Mouse (Mus musculus) granulocyte monocyte progenitor cell, adult 5-6 weeks (primary cell): ENCODE data around the gene Tigd4. TPM values are rescaled to one million over a fixed set of nuclear protein-coding genes. Genes with fewer than 3 reads are reported as not detected.
A peak's percentile ranks its signal among the peaks of the same experiment; 100 is the strongest.
"Not testable (repeated sequence)": the region's sequence is repeated elsewhere in the genome, so short reads cannot be mapped to it uniquely, and the experiment has no call there.

Experiments
- ATAC-seq: replicated peaks from 2 replicates; pipeline ENCODE4 v1.8.0; 2016; ENCODE audit warnings: mild to moderate bottlenecking, moderate TSS enrichment, inconsistent platforms; ENCODE audit not compliant: poor library complexity, severe bottlenecking
- total RNA-seq, 2 experiments: library from RNA; stranded (forward) in 1 of 2; stranded (reverse) in 1 of 2; fragments of 200-712, 200-1000 nt in 1 of 2; fragments of >200 nt in 1 of 2; fragmentation: Nextera tagmentation in 1 of 2; gene quantifications; 2 replicates each; pipeline ENCODE4 v1.2.3; 2014 to 2017

Gene Tigd4
- total RNA-seq (2014; fragmentation: Nextera tagmentation) (not detected in 2 replicates), total RNA-seq (2017) (not detected in 2 replicates)

DNA sequence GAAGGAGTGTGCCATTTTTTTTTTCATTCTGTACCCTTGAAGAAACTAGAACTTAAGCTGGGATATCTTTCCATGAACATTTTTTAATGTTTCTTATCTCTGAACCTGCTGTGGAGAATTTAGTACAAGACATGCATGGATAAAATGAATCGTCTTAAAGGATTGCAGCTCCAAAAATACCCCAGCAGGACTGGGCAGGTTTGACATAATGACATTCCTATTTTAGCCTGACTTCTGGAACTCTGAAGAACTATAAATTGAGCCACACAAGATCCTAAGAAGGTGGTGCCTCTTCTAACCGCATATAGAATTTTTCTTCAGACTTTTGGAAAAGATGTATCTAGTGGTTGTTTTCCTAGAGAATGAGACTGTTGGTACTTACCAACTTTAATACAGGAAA lies at the start of gene Tigd4:
Gene Tigd4, plus strand, starts transcription at position 301 of the 400 bp plus-strand sequence.
- no peak for ATAC-seq

DNA sequence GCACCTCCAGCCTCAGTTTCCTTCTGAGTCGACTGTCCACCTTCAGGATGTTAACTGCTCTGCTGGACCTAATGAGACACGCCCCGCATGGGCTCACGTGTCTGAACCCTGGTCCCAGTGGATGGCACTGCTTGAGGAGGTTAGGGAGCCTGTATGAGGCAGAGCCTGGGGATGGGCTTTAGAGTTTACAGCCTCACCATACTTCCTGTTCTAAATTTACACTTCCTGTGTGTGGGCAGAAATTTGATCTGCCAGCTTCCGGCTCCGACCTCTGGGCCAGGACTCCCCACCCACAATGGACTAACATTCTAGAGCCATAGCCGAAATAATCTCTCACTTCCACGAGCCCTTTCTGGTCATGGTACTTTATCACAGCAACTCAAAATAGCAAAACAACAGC lies 46.2 kb upstream of the Tigd4 start:
- ATAC-seq = peak; percentile 86

DNA sequence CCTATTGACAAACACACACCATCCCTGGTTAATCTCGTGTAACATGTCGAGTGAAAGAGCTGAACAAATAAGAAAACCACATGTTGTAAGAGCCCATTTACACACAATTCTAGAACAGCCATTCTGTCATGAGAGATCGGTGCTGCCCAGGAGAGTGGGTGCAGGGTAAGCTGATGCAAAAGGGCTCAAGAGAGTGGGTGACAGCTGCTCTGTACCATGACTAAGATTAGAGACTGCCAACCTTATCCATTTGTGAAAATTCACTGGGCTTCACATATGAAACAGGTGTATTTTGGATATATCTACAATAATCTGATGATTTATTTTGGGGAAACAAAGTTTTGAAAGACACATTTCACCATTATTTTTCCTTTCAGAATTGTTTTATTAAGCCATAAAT lies 37.6 kb upstream of the Tigd4 start:
- no peak for ATAC-seq

DNA sequence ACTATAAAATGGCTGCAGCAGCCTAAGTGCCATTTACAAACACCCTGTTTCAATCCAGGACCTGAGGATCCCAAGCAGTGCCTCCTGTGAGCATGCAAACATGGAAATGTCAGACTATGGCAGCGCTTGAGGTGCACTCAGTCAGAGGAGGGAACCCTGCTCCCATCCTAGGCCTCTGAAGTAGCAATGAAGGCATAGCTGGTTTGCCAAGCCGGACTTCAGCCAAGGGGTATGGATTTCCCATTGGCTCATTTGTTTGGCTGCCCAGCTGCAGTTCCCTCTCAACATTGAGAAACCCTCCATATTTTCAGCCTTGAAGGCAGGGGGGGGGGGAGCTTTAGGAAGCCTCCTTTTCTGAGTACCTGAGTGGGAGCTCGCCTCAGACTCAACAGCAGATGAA lies 35.1 kb upstream of the Tigd4 start:
- ATAC-seq = no peak

DNA sequence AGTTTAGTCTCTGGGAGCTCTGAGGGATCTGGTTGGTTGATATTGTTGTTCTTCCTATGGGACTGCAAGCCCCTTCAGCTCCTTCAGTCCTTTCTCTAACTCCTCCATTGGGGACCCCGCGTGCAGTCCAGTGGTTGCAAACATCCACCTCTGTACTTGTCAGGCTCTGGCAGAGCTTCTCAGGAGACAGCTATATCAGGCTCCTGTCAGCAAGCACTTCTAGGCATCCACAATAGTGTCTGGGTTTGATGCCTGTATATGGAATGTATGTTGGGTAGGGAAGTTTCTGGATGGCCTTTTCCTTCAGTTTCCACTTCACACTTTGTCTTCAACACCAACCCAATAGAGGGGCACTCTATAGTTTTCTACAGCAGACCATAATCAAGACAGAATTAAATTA lies 30.5 kb upstream of the Tigd4 start:
- ATAC-seq = not testable (repeated sequence)

GRCm38 (mm10) chr3:84563415-84563814 lies 30.0 kb upstream of the Tigd4 start:
- no peak for ATAC-seq

DNA sequence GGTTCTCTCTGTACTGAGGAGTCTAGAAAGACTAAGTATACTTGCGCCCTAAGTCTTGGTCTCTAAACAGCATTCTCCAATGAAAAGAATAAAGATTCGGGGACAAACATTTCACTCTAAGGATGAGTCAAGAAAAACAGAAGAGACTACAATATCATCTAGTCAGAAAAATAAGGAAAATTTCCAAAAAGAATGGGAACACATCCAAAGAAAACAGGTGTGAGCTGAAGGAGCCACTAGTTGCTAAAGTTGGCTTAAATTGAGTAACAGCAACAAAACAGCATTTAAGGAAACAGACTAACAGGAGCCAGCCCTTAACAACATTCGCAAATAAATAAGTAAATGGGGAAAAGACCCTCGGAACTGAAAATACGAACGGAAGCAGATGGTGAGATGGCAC lies 24.8 kb upstream of the Tigd4 start:
- no peak for ATAC-seq

DNA sequence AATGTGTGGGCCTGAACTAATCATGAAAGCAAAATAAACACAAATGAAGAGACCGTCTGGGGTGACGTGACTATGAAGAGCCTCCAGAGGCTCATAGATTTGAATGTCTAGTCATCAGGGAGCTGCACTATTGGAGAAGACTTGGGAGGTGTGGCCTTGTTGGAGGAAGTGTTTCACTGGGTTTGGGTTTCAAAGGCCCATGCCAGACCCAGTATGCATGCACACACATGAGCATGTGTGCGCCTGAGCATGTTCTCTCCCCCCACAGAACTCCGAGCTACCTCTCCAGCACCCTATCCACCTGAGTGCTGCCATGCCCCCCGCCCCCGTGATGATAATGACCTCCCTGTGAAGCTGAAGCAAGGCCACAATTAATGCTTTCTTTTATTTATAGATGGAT lies 23.8 kb upstream of the Tigd4 start:
- peak; percentile 59 for ATAC-seq

- peak; percentile 33 for ATAC-seq
Measured at GRCm38 (mm10) chr3:84570501-84570900, 22.9 kb upstream of the Tigd4 start.

- ATAC-seq = peak; percentile 15; the same call in 1 of the 2 replicates
Measured at GRCm38 (mm10) chr3:84580716-84581115, 12.7 kb upstream of the Tigd4 start.

- no peak for ATAC-seq
Measured at GRCm38 (mm10) chr3:84581696-84582022, 11.7 kb upstream of the Tigd4 start.

DNA sequence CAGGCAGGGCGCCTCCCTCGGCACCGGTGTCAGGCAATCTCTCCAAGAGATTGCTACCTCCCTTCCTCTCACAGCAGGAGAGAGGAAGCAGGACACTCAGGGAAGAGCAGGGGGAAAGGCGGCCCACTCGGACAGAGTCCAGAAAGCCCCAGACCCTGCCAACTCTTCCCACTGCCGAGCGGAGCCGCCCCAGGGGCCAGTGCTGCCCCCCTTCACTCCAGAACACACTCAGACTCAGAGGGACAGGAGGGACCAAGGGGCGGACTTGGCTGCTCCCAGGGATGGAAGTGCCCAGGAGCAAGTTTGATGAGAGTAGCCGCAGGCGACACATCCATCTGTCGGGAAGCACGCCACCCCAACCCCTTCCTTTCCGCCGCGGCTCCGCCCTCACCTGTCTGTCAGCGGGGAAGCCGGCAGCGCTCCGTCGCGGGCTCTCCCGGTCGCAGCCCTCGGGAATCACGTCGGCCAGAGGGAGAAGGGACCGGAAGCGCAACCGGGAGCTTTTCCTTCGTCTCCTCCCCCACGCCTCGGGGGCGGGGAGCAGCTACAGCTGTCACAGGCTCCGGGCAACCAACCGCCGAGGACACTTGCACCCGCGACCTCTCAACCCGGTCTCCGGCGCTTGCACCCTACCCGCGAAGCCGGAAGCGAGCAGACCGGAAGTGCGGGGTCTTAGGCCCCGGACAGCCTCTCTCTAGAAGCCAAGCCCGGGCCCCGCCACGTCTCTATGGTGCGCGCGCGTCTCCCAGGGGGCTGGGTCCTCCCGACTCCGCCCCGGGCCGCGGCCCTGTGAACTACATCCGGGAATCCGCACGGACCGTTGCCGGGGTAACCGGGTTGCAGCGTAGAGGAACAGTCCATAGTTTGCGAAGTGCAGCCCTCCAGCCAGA lies 11.1 kb upstream of the Tigd4 start, which contains the start of gene Arfip1:
Gene Arfip1, minus strand, starts transcription at position 603 of the 890 bp plus-strand sequence.
- peak; percentile 92 for ATAC-seq

DNA sequence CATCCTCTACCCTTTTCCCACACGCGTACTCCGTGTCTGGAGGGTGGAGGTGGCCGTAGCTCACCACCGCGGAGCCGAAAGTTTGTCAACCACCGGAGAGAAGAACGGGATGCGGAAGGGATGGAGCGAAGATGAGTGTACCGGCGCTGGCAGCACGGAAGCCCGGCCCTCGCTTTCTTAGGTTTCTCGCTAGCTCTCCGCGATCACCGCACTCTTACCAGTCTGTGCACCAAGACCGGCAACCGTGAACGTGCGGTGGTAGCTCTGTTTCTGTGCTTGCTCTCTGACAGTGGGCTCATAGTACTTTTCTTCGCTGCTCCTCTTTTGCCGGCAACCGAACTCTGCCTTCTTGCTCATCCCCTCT lies 10.5 kb upstream of the Tigd4 start:
- ATAC-seq = no peak

- ATAC-seq = no peak
Measured at GRCm38 (mm10) chr3:84586736-84587135, 6.6 kb upstream of the Tigd4 start.

DNA sequence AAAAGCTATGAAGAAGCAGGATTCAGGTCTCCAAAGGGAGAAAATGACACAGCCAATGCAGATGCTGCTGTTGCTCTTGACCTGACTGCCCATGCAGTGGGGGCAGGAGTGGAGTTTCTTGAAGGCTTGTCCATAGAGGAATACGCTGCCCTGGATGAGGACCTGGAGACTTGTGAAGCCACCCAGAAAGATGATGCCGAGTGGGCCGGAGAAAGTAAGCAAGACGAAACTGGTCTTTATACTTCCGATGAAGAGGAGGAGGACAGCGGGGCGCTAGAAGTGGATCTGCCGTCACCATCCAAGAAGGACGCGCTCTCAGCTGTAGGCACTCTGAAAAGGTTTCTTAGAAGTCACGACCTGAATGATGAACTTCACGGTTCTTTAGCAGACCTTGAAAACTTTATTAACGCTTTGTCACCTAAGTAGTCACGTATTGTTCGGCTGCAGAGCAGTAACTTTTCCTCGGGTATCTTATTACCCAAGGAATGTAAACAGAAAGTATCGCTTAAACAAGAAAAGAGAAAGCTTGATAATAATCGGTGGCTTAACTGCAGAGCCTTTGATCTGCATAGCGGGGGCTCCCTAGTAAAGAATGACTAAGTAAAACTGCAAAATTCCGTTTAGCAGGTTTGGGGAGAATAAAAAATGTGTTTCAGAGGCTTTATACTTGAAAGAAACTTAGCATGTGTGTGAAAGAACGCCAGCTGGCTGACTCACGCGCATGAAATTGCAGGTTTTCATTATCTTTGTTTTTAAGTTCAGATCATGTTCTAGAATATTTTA lies 1.7 kb downstream of the Tigd4 start:
- no peak for ATAC-seq

DNA sequence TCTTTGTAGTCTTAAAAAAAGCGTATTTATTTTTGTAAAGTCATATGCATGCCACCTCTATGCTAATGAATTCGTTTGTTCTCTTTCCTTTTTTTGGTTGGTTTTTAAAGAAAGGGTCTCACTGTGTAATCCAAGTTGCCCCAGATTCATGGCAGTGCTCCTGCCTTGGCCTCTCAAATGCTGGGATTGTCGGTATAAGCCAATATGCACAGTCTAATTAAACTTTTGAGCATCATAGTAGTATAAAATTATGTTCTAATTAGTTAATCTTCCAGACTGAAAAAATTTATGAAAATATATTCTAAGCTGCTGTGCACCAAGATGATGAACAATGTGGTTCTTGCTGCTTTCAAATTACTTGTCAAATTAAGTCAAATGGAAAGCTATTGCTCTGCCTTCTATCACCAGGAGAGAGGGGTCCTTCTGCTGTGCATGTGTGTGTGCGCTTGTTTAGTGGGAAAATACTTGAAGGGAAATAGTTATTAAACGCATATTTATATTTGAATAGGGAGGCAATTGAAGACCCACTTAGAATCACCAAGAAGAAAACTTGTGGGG lies 2.4 kb downstream of the Tigd4 start:
- ATAC-seq = no peak

DNA sequence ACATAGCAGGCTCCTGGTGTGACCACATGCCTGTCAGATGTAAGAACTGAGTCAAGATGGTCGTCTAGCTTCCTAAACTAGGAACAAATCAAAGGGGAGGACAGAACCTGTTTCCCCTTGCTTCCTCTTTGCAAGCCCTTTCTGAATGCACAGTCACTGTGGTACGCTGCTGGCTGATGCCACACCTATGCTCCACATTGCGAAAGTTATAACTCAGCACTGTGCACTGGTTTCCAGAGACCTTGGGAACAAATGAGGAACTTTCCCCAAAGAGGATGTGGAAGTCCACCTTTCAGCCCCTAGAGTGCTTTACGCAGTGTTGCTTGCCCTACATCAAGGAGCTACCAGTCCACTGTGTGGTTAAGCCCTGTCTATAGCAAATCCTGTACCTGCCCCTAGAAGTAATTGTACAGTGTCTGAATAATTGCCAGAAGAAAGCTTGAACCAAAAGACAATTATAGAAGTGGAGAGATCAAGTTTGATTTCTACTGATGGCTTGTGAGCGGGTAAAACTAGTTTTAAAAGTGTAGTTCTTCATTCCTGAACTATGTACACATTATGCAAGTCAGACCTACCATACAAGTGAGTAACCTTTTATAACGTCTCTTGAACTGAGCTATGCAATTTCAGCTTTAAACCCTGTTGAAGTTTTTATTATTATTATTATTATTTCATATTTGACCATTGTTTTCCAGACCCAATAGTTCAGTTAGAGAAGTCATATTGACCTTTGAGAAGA lies 4.8 kb downstream of the Tigd4 start:
- peak; percentile 99 for ATAC-seq

GRCm38 (mm10) chr3:84598756-84599155 lies 5.4 kb downstream of the Tigd4 start:
- no peak for ATAC-seq

DNA sequence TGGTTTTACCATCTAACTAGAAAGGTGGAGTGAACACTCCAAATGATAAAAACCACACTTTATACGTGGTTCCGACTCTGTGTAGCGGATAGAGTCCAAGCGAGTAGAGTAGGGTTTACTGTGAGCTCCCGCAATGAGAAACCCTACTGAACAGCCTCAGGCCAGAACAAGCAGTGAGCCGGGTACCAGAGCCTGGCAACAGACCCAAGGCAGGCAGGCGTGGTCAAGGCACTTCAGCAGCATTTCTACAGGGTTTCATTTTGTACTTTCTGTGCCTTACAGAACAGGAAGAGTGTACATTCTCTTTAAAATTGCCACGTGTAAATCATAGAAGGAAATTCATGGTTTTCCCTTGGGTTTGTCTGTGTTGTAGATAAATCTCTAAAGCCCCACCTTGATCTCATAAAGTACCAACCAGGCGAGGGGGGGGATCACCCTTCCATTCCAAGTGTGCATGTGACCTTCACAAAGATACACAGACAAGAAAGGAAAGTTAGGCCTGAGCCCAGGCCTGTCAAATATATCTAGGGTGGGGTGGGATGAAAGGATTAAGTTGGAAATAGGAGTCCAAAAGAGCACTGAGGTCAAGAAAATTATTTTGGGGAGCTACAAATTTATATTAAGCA lies 8.6 kb downstream of the Tigd4 start:
- no peak for ATAC-seq

DNA sequence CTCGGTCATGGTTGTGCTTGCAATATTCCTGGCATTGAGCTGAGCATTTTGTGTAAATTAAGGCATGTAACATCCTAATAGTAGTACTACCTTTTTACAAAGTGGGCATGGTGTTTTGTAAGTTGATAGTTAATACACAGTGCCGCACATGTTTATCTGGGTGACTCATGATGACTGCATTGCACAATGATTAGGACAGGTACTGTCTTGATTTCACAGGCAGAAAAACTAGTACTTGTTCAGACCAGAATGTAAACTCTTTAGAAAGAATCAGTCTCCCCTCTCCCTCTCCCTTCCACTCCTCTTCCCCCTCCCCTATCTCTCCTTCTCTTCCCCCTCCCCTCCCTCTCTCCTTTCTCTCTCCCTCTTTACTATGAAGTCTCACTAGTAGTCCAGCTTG lies 9.4 kb downstream of the Tigd4 start:
- no peak for ATAC-seq
